Mouse (Mus musculus): Measurements from ENCODE around the gene Nkrf.

Nkrf gene

DNA sequence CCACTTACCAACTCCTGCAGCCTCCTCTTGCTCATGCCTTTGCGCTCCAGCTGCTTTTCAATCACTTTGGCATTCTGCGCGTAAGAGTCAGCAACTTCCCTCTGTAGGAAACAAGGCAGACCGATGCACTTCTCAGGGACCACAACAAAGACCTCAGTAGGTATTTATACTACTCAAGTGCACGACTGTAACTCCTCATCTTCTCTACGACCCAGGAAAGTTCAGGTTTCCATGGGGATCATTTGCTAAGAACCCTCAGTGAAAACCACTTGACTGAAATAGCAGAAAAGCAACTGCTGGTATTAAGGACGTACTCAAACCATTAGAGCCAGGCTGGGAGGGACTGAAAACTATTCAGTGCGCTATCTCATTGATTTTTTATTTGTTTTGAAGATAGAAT lies 50.1 kb downstream of the Nkrf start:
- DNase-seq, result no peak

DNA sequence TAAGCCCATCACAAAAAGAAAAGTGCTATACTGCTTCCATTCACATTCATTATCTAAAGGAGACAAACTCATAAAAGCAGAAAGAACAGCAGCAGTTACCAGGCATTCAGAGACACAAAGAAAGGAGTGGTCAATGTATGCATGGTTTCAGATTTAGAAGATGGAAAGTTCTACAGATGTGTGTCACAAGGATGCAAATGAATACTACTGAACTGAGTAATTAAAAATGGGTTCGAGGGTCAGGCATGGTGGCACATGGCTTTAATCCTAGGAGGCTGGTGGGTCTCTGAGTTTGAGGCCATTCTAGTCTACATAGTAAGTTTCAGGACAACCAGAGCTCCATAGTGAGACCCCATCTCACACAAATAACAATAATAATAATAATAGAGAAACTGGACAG lies 55.5 kb downstream of the Nkrf start:
- DNase-seq, result no peak

DNA sequence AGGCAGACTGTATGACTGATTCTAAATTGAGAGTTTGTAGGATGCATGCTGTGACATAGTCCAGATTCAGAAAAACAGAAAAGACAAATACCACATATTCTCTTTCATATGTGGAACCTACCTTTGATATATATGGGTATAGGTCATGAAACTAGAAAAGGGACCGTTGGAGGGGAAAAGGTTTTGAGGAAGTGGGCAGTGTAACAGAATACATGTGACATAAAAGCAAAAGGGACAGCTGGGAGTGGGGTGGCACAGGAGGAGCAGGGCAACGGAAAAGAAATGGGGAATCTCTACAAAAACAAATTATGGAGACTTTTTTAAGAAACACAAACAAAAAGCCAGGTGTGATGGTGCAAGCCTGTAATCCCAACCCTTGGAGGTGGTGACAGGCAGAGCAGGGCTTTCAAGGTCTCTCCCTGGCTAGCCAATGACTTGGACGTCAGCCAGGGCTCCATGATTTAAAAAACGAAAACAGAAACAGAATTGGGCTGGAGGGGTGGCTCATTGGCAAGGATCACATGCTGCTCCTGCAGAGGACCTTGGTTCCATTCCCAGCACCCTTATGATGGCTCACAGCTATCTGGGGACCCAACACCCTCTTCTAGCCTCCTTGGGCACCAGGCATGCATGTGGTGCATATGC lies 59.2 kb downstream of the Nkrf start:
- DNase-seq, result no peak

DNA sequence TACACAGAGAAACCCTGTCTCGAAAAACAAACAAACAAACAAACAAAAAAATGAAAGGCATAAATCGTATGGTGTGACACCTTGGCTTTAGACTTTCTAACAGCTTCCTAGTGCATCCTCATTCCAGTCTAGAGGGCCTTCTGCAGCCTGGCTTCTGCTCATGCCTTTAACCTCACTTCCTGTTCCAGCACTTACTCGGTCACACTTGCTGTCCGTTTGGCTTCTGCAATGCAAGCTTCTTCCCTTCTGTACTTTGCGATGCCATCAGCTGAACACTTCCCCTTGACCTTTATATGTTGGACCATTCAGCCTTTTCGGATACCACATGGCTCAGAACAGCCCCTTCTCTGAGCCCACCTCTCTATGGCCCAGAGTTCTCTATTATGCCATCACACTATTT lies 61.0 kb downstream of the Nkrf start:
- DNase-seq, result no peak

DNA sequence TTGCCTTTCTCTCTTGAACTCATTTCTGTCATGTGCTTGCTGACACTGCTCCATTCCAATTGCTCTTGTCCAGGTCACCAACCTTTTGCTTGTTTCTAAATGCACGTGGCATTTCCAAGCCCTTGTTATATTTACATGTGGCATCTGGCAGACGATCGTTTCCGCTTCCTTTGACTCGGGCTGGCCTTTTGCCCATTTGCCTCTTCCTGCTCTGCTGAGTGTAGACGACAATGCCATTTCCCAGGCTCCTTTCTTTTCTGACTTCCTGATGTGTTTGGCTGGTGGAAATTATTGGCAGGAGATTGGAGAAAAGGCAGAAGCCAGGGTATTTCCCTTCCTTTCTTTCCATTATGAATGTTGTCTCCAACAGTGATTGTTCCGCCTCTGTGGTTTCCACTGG lies 63.3 kb downstream of the Nkrf start:
- DNase-seq, result no peak
